Mouse (Mus musculus) liver, embryonic 14.5 days (tissue): ENCODE data around the gene Cyp4f15.

Source experiments
- CTCF ChIP-seq: IDR thresholded peaks from 2 replicates; pipeline ENCODE4 v1.5.1; 2016; ENCODE audit warnings: antibody characterized with exemption, low read depth, control low read depth
- EP300 ChIP-seq: IDR thresholded peaks from 2 replicates; pipeline ENCODE4 v1.6.1; 2016; ENCODE audit warnings: antibody characterized with exemption, low read depth

- TF ChIP-seq CTCF (no peak), EP300 (no peak)
Measured at GRCm38 (mm10) chr17:32685048-32685750, at the start of gene Cyp4f15.
